Mouse (Mus musculus) thymus, adult 2 months (tissue): ENCODE measurements around the gene Bet1l.

Experiments
- CTCF ChIP-seq: fragments of 200-500 bp; IDR thresholded peaks from 2 replicates; pipeline ENCODE4 v1.5.1; 2012; ENCODE audit warnings: mild to moderate bottlenecking, control low read depth, low read length, moderate library complexity, borderline replicate concordance; ENCODE audit not compliant: control insufficient read depth, poor library complexity, insufficient read depth; ENCODE audit errors: extremely low read depth
- POLR2A ChIP-seq: fragments of 200-500 bp; IDR thresholded peaks from 2 replicates; pipeline ENCODE4 v1.6.1; 2012; ENCODE audit warnings: mild to moderate bottlenecking, low read length, control low read depth, moderate library complexity; ENCODE audit not compliant: control insufficient read depth, poor library complexity, insufficient read depth; ENCODE audit errors: extremely low read depth

DNA sequence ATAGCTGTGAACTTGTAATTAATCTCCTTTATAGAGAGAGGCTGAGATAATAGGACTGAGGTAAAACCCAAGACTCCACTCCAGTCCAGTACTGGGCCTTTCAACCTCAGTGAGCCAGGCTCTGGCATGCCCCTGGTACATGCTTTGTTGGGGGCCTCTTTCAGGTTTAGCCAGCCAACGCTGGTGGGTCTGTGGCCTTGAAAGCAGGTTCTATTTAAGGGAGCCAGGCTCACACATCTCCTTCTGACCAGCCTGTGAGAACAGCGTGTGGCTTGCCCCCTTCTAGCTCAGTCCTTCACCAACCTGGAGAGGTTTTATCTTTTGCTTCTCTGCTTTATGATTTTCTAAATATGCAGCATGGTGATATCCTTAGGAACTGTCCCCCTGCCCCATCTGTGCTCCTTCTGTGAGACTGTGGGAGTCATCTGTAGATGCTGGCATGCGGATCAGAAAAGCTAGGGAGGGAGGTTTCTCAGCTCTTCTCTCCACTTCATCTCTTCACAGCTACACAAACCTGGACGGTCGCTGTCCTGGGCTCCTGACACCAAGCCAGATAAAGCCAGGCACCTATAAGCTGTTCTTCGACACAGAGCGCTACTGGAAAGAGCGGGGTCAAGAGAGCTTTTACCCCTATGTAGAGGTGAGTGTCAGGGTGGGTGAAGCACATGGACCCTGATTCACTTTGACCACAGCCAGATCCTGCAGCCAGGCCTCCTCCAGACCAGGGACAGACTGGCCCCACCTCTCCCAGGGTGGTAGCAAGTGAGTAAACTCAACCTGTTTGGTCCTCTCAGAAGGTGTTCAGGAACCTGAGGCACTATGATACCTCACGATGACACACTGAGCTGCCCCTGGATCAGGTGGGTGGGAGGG is 20.9 kb downstream of the Bet1l start:
- TF ChIP-seq POLR2A (no peak), CTCF (no peak)
